Mouse (Mus musculus) sigmoid colon, adult 10 weeks (tissue): ENCODE results near the gene Gm20538. TPM values are rescaled to one million over a fixed set of nuclear protein-coding genes. Genes with fewer than 3 reads are reported as not detected.

Experiments used
- polyA plus RNA-seq: library from polyadenylated mRNA; stranded (reverse); fragments of 350-450 nt; fragmentation: Illumina TruSeq; extraction: RNeasy Lipid Tissue Mini Kit (QIAGEN cat#74804); gene quantifications from one replicate; pipeline ENCODE4 v1.2.3, GENCODE M21; 2014; ENCODE audit warnings: low read depth, low replicate concordance

The Gm20538 gene
- not detected for polyA plus RNA-seq

DNA sequence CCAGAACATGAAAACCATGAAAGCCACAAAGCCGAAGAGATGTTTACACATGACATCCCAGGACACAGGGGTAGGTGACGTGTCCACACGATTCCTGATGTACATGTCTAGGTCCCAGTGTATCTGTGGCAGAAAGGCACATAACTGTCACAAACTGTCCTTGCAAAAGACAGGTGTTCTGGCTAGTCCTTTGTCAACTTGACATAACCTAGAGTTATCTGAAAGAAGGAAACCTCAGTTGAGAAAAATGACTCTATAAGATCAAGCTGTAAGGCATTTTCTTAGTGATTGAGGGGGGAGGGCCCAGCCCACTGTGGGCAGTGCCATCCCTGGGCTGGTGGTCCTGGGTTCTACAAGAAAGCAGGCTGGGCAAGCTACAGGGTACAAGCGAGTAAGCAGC is at the start of gene Gm20538:
Gm20538 (minus strand) TSS at position 101 of the 400 bp plus-strand sequence.

DNA sequence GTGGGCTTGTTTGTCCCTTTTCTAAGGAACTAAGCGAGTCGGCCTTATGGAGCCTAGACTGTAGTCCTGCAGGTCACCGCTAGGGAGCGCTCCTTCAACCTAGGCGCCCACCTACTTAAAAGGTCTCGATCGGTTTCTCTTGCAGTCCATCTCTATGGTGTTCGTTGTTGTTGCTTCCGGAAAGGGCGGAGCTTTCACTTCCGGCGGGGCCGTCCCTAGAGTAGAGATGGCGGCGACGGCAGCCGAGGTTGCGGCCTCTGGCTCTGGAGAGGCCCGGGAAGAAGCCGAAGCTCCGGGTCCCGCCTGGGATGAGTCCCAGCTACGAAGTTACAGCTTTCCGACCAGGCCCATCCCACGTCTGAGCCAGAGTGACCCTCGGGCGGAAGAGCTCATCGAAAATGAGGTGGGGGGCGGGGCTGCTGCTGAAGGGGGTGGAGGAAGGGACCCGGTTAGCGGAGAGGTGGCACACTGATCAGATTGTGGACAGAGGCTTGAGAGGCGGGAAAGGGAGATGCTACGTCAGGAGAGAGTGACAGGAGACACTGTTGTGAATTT is 10.1 kb upstream of the Gm20538 start, which contains the start of gene Hif1an:
Hif1an (plus strand) TSS at position 199 of the 555 bp plus-strand sequence.

DNA sequence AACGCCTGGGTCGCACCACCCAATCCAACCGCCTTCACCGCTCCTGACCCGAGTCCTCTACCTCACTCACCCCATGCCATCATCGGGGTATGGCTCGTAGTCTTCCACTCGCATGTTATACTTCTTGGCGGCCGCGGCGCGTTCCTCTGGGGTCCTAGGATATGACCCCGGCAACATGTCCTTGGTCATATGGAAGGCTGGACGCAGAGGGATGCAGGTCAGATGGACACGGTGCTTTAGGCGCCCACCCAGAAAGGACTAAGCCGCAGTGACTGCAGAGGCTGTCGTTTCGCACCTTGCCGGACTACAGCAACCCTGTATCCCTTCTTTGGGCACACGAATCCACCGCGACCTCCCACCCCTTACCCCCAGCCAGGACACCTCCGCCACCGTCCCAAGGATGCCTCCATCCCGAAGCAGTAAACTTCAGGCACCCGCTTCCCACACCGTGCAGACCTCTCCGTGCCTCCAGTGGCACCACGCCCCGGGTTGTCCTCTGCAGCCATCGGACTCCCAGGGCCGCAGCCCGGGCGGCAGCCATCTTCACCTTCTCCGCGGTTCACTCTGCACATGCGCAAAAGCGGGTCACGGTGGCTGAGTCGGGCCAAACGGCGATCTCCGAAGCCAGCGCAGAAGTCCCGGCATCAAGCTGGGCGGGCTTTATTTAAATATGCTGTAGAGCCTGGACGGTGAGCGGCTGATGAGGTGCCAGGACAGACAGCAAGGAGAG is 2.4 kb upstream of the Gm20538 start, which contains the start of gene Ndufb8:
Ndufb8 (minus strand) TSS at position 580 of the 730 bp plus-strand sequence.

DNA sequence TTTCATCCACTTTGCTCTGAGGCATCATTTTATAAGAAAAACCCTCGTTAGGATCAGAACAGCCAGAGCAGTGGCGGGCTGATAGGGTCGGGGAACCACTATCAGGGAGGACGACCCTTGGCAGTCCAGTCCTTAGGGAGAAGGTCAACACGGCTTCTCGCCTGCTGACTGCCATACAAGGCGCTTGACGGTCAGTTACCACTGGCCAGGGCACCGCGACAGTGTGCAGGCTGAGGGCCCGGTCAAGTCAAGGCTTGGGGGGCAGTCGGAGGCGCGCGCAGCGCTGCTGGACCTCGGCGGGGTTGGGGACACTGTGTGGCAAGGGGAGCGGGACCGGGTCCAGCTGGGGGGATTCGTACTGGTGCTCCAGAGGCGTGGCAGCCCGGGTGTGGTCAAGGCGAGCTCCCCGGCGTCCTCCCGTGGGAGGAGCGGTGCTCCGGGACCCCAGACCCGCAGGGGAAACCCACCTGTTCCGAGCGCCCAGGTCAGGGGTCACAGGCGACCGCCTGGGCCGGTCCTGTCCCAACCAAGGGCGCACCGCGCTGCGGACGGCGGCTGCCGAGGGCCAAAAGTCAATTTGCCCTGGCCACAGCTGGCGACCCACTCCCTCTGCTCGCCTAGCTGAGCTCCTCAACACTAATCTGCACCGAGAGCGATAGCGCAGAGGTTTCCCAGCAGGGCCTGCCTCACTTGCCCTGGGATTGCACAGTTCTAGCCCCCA is 7.2 kb downstream of the Gm20538 start, which contains the start of gene Sec31b:
Sec31b (minus strand) TSS at position 544 of the 721 bp plus-strand sequence.

Other genes with a start within 250 kb of the Gm20538 start
- gene Scd4, start 219.7 kb downstream of the Gm20538 start, polyA plus RNA-seq, result 1.3 TPM
- 175 TPM for gene Scd1, start 145.0 kb downstream of the Gm20538 start, polyA plus RNA-seq
- gene Wnt8b, start 59.4 kb downstream of the Gm20538 start, polyA plus RNA-seq, result 0.85 TPM
- gene Sec31b, start 7.0 kb downstream of the Gm20538 start, polyA plus RNA-seq, result not detected
- gene Ndufb8, start 2.6 kb upstream of the Gm20538 start, polyA plus RNA-seq, result 60.5 TPM
- gene Hif1an, start 10.0 kb upstream of the Gm20538 start, polyA plus RNA-seq, result 18.4 TPM
- gene Pax2, start 203.2 kb upstream of the Gm20538 start, polyA plus RNA-seq, result not detected